Mouse (Mus musculus): Measurements from ENCODE around the gene Tet3. TPM values are rescaled to one million over a fixed set of nuclear protein-coding genes. Genes with fewer than 3 reads are reported as not detected.

Gene Tet3
- polyA plus RNA-seq, 1 experiment: 65.6 TPM

- TF ChIP-seq POLR2A (IDR thresholded peaks at IDR 0.05; ENCODE audit: insufficient read depth, low read depth, low read length) (no peak), CTCF (IDR thresholded peaks at IDR 0.05; ENCODE audit: insufficient read depth, low read depth, low read length) (no peak)
- H3K27ac ChIP-seq (ENCODE audit: insufficient read depth, low read depth, low read length): no peak overlapping the region
- WGBS: 86% methylated on average over 10 of the region's 10 CpGs
- H3K4me3 ChIP-seq (ENCODE audit: insufficient read depth, low read depth, low read length): no peak overlapping the region
- peaks cover 10% of the 10 kb centered on the region for H3K4me1 ChIP-seq (ENCODE audit: control insufficient read depth, insufficient read depth, low read length)
These were observed 40.2 kb upstream of the Tet3 start for GRCm38 (mm10) chr6:83499078-83499477.

- no peak overlapping the region for H3K27ac ChIP-seq (ENCODE audit: insufficient read depth, low read depth, low read length)
- 67% methylated on average over 22 of the region's 22 CpGs for WGBS
- peaks cover 7% of the 10 kb centered on the region; the same call in 1 of the 2 replicates for H3K4me1 ChIP-seq (ENCODE audit: control insufficient read depth, insufficient read depth, low read length)
These were observed 38.1 kb upstream of the Tet3 start for GRCm38 (mm10) chr6:83496753-83497710.

GRCm38 (mm10) chr6:83496009-83496752, 37.3 kb upstream of the Tet3 start:
- no peak overlapping the region for H3K4me3 ChIP-seq (ENCODE audit: insufficient read depth, low read depth, low read length)
- peaks cover 7% of the 10 kb centered on the region; the same call in 1 of the 2 replicates for H3K4me1 ChIP-seq (ENCODE audit: control insufficient read depth, insufficient read depth, low read length)
- WGBS: 64% methylated on average over 9 of the region's 9 CpGs
- no peak for TF ChIP-seq POLR2A (IDR thresholded peaks at IDR 0.05; ENCODE audit: insufficient read depth, low read depth, low read length)
- no peak for TF ChIP-seq CTCF (IDR thresholded peaks at IDR 0.05; ENCODE audit: insufficient read depth, low read depth, low read length)
- no peak overlapping the region for H3K27ac ChIP-seq (ENCODE audit: insufficient read depth, low read depth, low read length)

More at GRCm38 (mm10) chr6:83496753-83497710, 38.1 kb upstream of the Tet3 start:
- H3K4me3 ChIP-seq (ENCODE audit: insufficient read depth, low read depth, low read length): no peak overlapping the region
- TF ChIP-seq CTCF (IDR thresholded peaks at IDR 0.05; ENCODE audit: insufficient read depth, low read depth, low read length): no peak
- TF ChIP-seq POLR2A (IDR thresholded peaks at IDR 0.05; ENCODE audit: insufficient read depth, low read depth, low read length): no peak

- 87% methylated on average over 4 of the region's 4 CpGs for WGBS
- H3K4me3 ChIP-seq (ENCODE audit: insufficient read depth, low read depth, low read length): no peak overlapping the region
- no peaks in the 10 kb centered on the region for H3K4me1 ChIP-seq (ENCODE audit: control insufficient read depth, insufficient read depth, low read length)
- TF ChIP-seq CTCF (IDR thresholded peaks at IDR 0.05; ENCODE audit: insufficient read depth, low read depth, low read length): no peak
- no peak for TF ChIP-seq POLR2A (IDR thresholded peaks at IDR 0.05; ENCODE audit: insufficient read depth, low read depth, low read length)
- no peak overlapping the region for H3K27ac ChIP-seq (ENCODE audit: insufficient read depth, low read depth, low read length)
These were observed 31.7 kb upstream of the Tet3 start for GRCm38 (mm10) chr6:83490622-83491021.

GRCm38 (mm10) chr6:83488200-83488599, 29.3 kb upstream of the Tet3 start:
- WGBS: 90% methylated on average over 5 of the region's 5 CpGs
- TF ChIP-seq CTCF (IDR thresholded peaks at IDR 0.05; ENCODE audit: insufficient read depth, low read depth, low read length) (no peak), POLR2A (IDR thresholded peaks at IDR 0.05; ENCODE audit: insufficient read depth, low read depth, low read length) (no peak)

GRCm38 (mm10) chr6:83487298-83487697, 28.4 kb upstream of the Tet3 start:
- WGBS: 83% methylated on average over 4 of the region's 4 CpGs
- TF ChIP-seq POLR2A (IDR thresholded peaks at IDR 0.05; ENCODE audit: insufficient read depth, low read depth, low read length) (no peak), CTCF (IDR thresholded peaks at IDR 0.05; ENCODE audit: insufficient read depth, low read depth, low read length) (no peak)
- Histone ChIP-seq H3K4me3 (ENCODE audit: insufficient read depth, low read depth, low read length) (no peak overlapping the region), H3K27ac (ENCODE audit: insufficient read depth, low read depth, low read length) (no peak overlapping the region), H3K4me1 (ENCODE audit: control insufficient read depth, insufficient read depth, low read length) (no peaks in the 10 kb centered on the region)

More at GRCm38 (mm10) chr6:83488200-83488599, 29.3 kb upstream of the Tet3 start:
- Histone ChIP-seq H3K4me3 (ENCODE audit: insufficient read depth, low read depth, low read length) (no peak overlapping the region), H3K4me1 (ENCODE audit: control insufficient read depth, insufficient read depth, low read length) (no peaks in the 10 kb centered on the region), H3K27ac (ENCODE audit: insufficient read depth, low read depth, low read length) (no peak overlapping the region)

GRCm38 (mm10) chr6:83485854-83486253, 27.0 kb upstream of the Tet3 start:
- WGBS: 24% methylated on average over 4 of the region's 4 CpGs
- Histone ChIP-seq H3K4me3 (ENCODE audit: insufficient read depth, low read depth, low read length) (no peak overlapping the region), H3K27ac (ENCODE audit: insufficient read depth, low read depth, low read length) (no peak overlapping the region), H3K4me1 (ENCODE audit: control insufficient read depth, insufficient read depth, low read length) (no peaks in the 10 kb centered on the region)
- TF ChIP-seq POLR2A (IDR thresholded peaks at IDR 0.05; ENCODE audit: insufficient read depth, low read depth, low read length) (no peak), CTCF (IDR thresholded peaks at IDR 0.05; ENCODE audit: insufficient read depth, low read depth, low read length) (no peak)

- WGBS: 94% methylated on average over 7 of the region's 7 CpGs
- H3K27ac ChIP-seq (ENCODE audit: insufficient read depth, low read depth, low read length): no peak overlapping the region
- no peak for TF ChIP-seq CTCF (IDR thresholded peaks at IDR 0.05; ENCODE audit: insufficient read depth, low read depth, low read length)
- no peak for TF ChIP-seq POLR2A (IDR thresholded peaks at IDR 0.05; ENCODE audit: insufficient read depth, low read depth, low read length)
- H3K4me3 ChIP-seq (ENCODE audit: insufficient read depth, low read depth, low read length): no peak overlapping the region
- no peaks in the 10 kb centered on the region for H3K4me1 ChIP-seq (ENCODE audit: control insufficient read depth, insufficient read depth, low read length)
These were observed 24.9 kb upstream of the Tet3 start for GRCm38 (mm10) chr6:83483776-83484175.
